Mouse (Mus musculus) cortical plate, adult 2 months (tissue): ENCODE measurements around the gene Rangap1. TPM values are rescaled to one million over a fixed set of nuclear protein-coding genes. Genes with fewer than 3 reads are reported as not detected.

Source experiments
- H3K27ac ChIP-seq: fragments of 200-500 bp; 2 replicates; pipeline ENCODE4 v1.5.1; 2012; ENCODE audit warnings: low read length, control low read depth, inconsistent platforms; ENCODE audit not compliant: insufficient read depth
- H3K4me1 ChIP-seq: fragments of 200-500 bp; 2 replicates; pipeline ENCODE4 v1.6.1; 2011; ENCODE audit warnings: low read length; ENCODE audit not compliant: control insufficient read depth, insufficient read depth
- H3K4me3 ChIP-seq: fragments of 200-500 bp; 2 replicates; pipeline ENCODE4 v1.5.1; 2011; ENCODE audit warnings: mild to moderate bottlenecking, low read length, control low read depth; ENCODE audit not compliant: insufficient read depth
- CTCF ChIP-seq: fragments of 200-500 bp; IDR thresholded peaks from 2 replicates; pipeline ENCODE4 v1.5.1; 2011; ENCODE audit warnings: mild to moderate bottlenecking, control low read depth, low read length; ENCODE audit not compliant: insufficient read depth; ENCODE audit errors: extremely low read depth
- POLR2A ChIP-seq: fragments of 200-500 bp; IDR thresholded peaks from 2 replicates; pipeline ENCODE4 v1.6.1; 2011; ENCODE audit warnings: mild to moderate bottlenecking, low read length, control low read depth; ENCODE audit not compliant: insufficient read depth; ENCODE audit errors: extremely low read depth
- polyA plus RNA-seq: library from polyadenylated mRNA; depleted of rRNA; stranded (reverse); fragments of >200 nt; gene quantifications from 2 replicates; pipeline ENCODE4 v1.2.3, GENCODE M21; 2012; rRNA removed

Rangap1 gene
- polyA plus RNA-seq, 1 experiment = 151 TPM

DNA sequence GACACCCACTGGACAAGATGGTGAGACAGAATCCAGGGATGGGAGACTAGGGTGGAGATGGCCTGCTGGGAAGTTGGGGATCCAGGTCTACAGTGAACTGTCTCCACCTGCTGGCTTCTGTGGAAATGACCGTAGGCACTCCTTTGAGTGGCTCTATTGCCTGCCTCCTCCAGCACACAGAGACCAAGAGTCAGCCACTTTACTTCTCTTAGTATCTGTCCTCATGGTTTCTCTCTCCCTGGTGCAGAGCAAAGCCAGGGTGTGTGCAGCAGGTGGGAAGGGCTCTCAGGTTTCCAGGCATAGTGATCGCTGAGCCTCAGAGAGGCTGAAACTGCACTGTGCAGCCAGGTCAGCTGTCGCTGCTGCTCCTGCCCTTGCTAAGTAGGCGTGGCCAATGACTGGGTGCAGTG, 75.1 kb downstream of the Rangap1 start:
- H3K4me3 ChIP-seq = no peak overlapping the region
- no peak overlapping the region for H3K27ac ChIP-seq
- H3K4me1 ChIP-seq = no peaks in the 10 kb centered on the region
- TF ChIP-seq CTCF (peak; percentile 62), POLR2A (no peak)

DNA sequence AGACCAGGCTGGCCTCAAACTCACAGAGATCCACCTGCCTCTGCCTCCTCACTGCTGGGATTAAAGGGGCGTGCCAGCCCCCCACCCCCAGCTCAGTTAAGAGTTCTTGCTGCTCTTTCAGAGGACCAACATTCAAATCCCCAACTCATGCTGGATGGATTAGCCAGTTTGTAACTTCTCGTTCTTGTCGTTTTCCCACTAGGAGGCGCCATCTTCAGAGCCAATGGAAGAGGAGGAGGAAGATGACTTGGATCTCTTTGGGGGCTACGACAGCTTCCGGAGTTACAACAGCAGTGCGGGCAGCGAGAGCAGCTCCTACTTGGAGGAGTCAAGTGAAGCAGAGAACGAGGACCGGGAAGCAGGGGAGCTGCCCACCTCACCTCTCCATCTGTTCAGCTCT, 78.4 kb downstream of the Rangap1 start:
- Histone ChIP-seq H3K4me1 (no peaks in the 10 kb centered on the region; the same call in 1 of the 2 replicates), H3K27ac (no peak overlapping the region), H3K4me3 (no peak overlapping the region)
- TF ChIP-seq CTCF (no peak), POLR2A (no peak)

DNA sequence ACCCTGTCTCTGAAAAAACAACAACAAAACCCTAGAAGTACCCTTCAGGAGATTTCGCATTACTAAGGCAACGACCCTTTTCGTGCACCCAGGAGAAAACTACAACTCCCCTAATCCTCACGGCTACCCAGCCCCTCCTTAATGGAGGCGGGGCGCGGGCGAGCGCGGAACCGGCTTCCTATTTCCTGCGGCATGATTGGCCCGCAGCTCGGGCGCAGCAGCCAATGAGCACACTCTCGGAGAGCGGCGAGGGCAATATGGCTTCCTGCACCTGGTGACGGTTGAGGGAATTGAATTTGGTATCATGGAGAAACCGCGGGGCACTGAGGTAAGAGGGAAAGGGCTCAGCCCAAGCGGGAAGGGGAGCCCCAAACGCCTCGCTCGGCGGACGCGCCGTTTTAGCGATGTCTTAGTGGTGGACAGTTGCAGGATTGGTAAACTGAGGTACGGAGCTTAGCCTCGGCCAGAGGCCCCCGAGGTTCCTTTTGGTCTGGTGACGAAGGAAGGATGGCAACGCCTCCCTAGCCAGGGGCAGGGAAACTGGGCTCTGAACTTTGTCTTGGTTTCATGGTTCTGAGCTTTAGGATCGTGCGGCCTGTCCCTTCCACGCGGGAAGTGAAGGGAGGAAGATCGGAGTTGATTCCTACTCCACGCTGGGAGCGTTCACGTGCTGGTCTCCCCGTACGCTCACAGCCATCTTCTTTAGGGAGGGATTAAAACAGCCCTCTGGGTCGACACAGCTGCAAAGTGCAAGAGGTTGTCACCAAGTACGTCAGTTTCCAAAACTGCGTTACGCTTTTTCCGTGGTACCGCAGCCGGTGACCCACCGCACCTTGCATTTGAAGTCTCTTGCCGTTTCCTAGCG, 81.4 kb downstream of the Rangap1 start, which contains the start of gene L3mbtl2:
Gene L3mbtl2, plus strand, starts transcription at position 193 of the 865 bp plus-strand sequence.
- TF ChIP-seq CTCF (no peak), POLR2A (peak; percentile 70; the same call in 1 of the 2 replicates)
- no peak within 1 kb of the TSS for H3K27ac ChIP-seq
- H3K4me3 ChIP-seq = peak within 1 kb of the TSS; percentile 89

DNA sequence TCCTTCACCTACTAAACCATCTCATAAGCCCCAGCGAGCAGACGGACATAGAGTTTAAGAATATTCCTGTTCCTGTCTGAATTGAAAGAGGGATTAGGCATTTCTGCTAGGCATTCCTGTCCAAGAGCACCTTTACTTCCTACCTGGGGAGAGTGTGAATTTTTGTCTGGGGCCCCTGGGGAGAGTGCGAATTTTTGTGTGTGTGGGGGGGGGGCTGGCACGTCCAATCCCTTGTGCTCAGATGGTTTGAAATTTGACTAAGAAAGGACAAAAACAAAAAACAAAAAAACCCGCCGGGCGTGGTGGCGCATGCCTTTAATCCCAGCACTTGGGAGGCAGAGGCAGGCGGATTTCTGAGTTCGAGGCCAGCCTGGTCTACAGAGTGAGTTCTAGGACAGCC, 82.0 kb downstream of the Rangap1 start:
- no peak for TF ChIP-seq POLR2A
- no peak for TF ChIP-seq CTCF
- no peaks in the 10 kb centered on the region; the same call in 1 of the 2 replicates for H3K4me1 ChIP-seq
- no peak overlapping the region; the same call in 1 of the 2 replicates for H3K4me3 ChIP-seq
- no peak overlapping the region for H3K27ac ChIP-seq

More for the DNA sequence above, 81.4 kb downstream of the Rangap1 start, which contains the start of gene L3mbtl2:
- no peaks in the 10 kb centered on the region; the same call in 1 of the 2 replicates for H3K4me1 ChIP-seq

DNA sequence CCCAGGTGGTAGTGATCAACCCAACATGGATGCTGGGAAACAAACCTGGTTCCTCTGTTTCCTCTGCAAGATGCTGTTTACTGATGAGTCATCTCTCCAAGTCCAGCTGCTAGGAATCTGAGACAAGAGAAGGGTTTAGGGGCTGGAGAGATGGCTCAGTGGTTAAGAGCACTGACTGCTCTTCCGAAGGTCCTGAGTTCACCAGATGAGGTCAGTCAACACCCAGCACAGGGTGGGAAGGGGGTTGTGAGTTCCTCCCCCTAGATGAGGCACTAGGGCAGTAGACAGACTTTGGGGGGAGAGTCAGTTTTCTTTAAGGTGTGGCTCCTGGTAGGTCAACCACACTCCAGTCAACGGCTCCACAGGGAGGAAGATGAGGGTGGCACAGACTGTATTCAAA, 83.6 kb downstream of the Rangap1 start:
- H3K4me3 ChIP-seq = no peak overlapping the region
- H3K4me1 ChIP-seq = no peaks in the 10 kb centered on the region; the same call in 1 of the 2 replicates
- H3K27ac ChIP-seq = no peak overlapping the region
- TF ChIP-seq POLR2A (no peak), CTCF (no peak)

Other genes starting within 250 kb of the Rangap1 start
- 27.5 and 28.8 TPM in 2 replicates for gene Ep300, start 160.2 kb downstream of the Rangap1 start, polyA plus RNA-seq
- gene L3mbtl2, start 81.6 kb downstream of the Rangap1 start, polyA plus RNA-seq = 29.6 and 32.7 TPM in 2 replicates
- gene Chadl, start 48.2 kb downstream of the Rangap1 start, polyA plus RNA-seq = 22.3 and 23.6 TPM in 2 replicates
- 89.7 and 93.8 TPM in 2 replicates for gene Zc3h7b, start 473 bp downstream of the Rangap1 start, polyA plus RNA-seq
- gene Tef, start 56.9 kb upstream of the Rangap1 start, polyA plus RNA-seq = 318 and 326 TPM in 2 replicates
- gene Tob2, start 113.3 kb upstream of the Rangap1 start, polyA plus RNA-seq = 19.9 and 21.0 TPM in 2 replicates
- gene Phf5a, start 126.4 kb upstream of the Rangap1 start, polyA plus RNA-seq = 53.3 and 57.7 TPM in 2 replicates
- 533 and 545 TPM in 2 replicates for gene Aco2, start 126.8 kb upstream of the Rangap1 start, polyA plus RNA-seq
- gene Polr3h, start 180.7 kb upstream of the Rangap1 start, polyA plus RNA-seq = 61.5 and 63.0 TPM in 2 replicates
- gene Csdc2, start 191.2 kb upstream of the Rangap1 start, polyA plus RNA-seq = 111 and 115 TPM in 2 replicates
- 294 and 300 TPM in 2 replicates for gene Pmm1, start 215.4 kb upstream of the Rangap1 start, polyA plus RNA-seq
- not detected in 2 replicates for gene 1700029P11Rik, start 235.0 kb upstream of the Rangap1 start, polyA plus RNA-seq
- 23.5 and 27.4 TPM in 2 replicates for gene Xrcc6, start 242.3 kb upstream of the Rangap1 start, polyA plus RNA-seq